Mouse (Mus musculus): ENCODE data around the gene Kcnf1.

GRCm38 (mm10) chr12:17152840-17153239 lies 23.8 kb downstream of the Kcnf1 start:
- TF ChIP-seq CTCF (IDR thresholded peaks at IDR 0.05; ENCODE audit: low read depth, low read length) (no peak), POLR2A (IDR thresholded peaks at IDR 0.05; ENCODE audit: borderline replicate concordance, low read depth, low read length) (no peak)
